Comparison of ENCODE assay signal across 8 mouse cellular contexts in genomic region chr2:31458989-31459936, GRCm38 (mm10). TPM values are rescaled to one million over a fixed set of nuclear protein-coding genes. Genes with fewer than 3 reads are reported as not detected.
DNase-seq lines count a peak whose midpoint lies in the region; ATAC-seq lines count a peak whose summit lies in the region.
"Had no signal": no experiment of that assay in that cellular context is flagged by ENCODE, and none has a peak within 500 bp of the region (broad histone marks: within the 10 kb centered on the region; RNA-seq: fewer than 3 reads in every experiment).

No protein-coding gene starts in this region.

- no peak overlapping the region for H3K27ac ChIP-seq in forebrain, embryonic 14.5 days (ENCODE audit: low read depth, low read length)
- H3K27ac ChIP-seq in liver, embryonic 11.5 days (ENCODE audit: low read depth, low read length): no peak overlapping the region
- H3K27ac ChIP-seq: macrophage had no signal

- no peaks in the 10 kb centered on the region; the same call in 1 of the 2 replicates for H3K4me1 ChIP-seq in forebrain, embryonic 14.5 days (ENCODE audit: control insufficient read depth, insufficient read depth, low read length)
- H3K4me1 ChIP-seq in liver, embryonic 11.5 days (replicated peaks; ENCODE audit: control insufficient read depth, insufficient read depth, low read length): peaks cover 18% of the 10 kb centered on the region

- 42% methylated on average over 16 of the region's 16 CpGs for WGBS in forebrain, embryonic 14.5 days
- WGBS in liver, embryonic 11.5 days: 30% methylated on average over 16 of the region's 16 CpGs

- ATAC-seq in forebrain, embryonic 14.5 days: no peak
- no peak for ATAC-seq in liver, embryonic 11.5 days (replicated peaks; ENCODE audit: low FRiP score)

- H3K9me3 ChIP-seq in forebrain, embryonic 14.5 days (replicated peaks; ENCODE audit: control insufficient read depth, low read length): no peaks in the 10 kb centered on the region
- no peaks in the 10 kb centered on the region for H3K9me3 ChIP-seq in liver, embryonic 11.5 days (ENCODE audit: control insufficient read depth, low read length)

- no peak overlapping the region for H3K9ac ChIP-seq in forebrain, embryonic 14.5 days (ENCODE audit: low read length)
- no peak overlapping the region for H3K9ac ChIP-seq in liver, embryonic 11.5 days (ENCODE audit: low read depth, low read length)

- peaks cover 34% of the 10 kb centered on the region for H3K27me3 ChIP-seq in forebrain, embryonic 14.5 days (replicated peaks; ENCODE audit: control insufficient read depth, insufficient read depth, low read length)
- peaks cover 50% of the 10 kb centered on the region for H3K27me3 ChIP-seq in liver, embryonic 11.5 days (replicated peaks; ENCODE audit: control insufficient read depth, insufficient read depth, low read length)

- no peak overlapping the region for H3K4me3 ChIP-seq in forebrain, embryonic 14.5 days (ENCODE audit: low read depth, low read length)
- H3K4me3 ChIP-seq in liver, embryonic 11.5 days (ENCODE audit: low read depth, low read length): peak overlapping the region; percentile 45

- H3K36me3 ChIP-seq in forebrain, embryonic 14.5 days (ENCODE audit: control insufficient read depth, insufficient read depth, low read length): no peaks in the 10 kb centered on the region
- no peaks in the 10 kb centered on the region for H3K36me3 ChIP-seq in liver, embryonic 11.5 days (ENCODE audit: control insufficient read depth, insufficient read depth, low read length)

- peak; percentile 30 for DNase-seq in thymus, postnatal 14 days
- no peak for DNase-seq in thymus, adult 18-20 months
- DNase-seq in forebrain, embryonic 14.5 days (ENCODE audit: low spot score): no peak
- no peak for DNase-seq in liver, embryonic 11.5 days (ENCODE audit: low spot score)
- DNase-seq in yolk sac, embryonic 10.5 days (ENCODE audit: low spot score): peak; percentile 48
- no peak for DNase-seq in adrenal gland, adult 8-10 months
- no peak for DNase-seq in ovary, adult 18-20 months (ENCODE audit: low spot score)

- peak overlapping the region; percentile 62 for H3K4me2 ChIP-seq in forebrain, embryonic 14.5 days (ENCODE audit: low read length)
- peak overlapping the region; percentile 77 for H3K4me2 ChIP-seq in liver, embryonic 11.5 days

RNA-seq across cellular contexts. Expression of gene Ass1, which starts 10.7 kb away (rescaled TPM):
- 6.3 and 6.9 TPM in 2 replicates for polyA plus RNA-seq in forebrain, embryonic 14.5 days (2014; fragmentation: Nextera tagmentation; extraction: Ambion mirVana)
- polyA plus RNA-seq in liver, embryonic 11.5 days (2014; fragmentation: Nextera tagmentation; extraction: Ambion mirVana): 65.1 and 72.4 TPM in 2 replicates
- 10 to 100 TPM; 23.3 to 46.1 (median 34.9) TPM for total RNA-seq in adrenal gland, adult 8-10 months (2022)

Comparison
In these comparisons a context has a peak if more than half of its experiments do, and no peak if none do; other contexts are left out.
1. DNase-seq: peak in thymus, postnatal 14 days (single experiment) and yolk sac, embryonic 10.5 days (single experiment); none in thymus, adult 18-20 months (0 of 2), forebrain, embryonic 14.5 days (single experiment), liver, embryonic 11.5 days (single experiment), adrenal gland, adult 8-10 months (single experiment) and ovary, adult 18-20 months (single experiment).